Mouse (Mus musculus) cerebellum, adult 11 months (tissue): ENCODE measurements around the gene Nasp.
"Not testable (repeated sequence)": the region's sequence is repeated elsewhere in the genome, so short reads cannot be mapped to it uniquely, and the experiment has no call there.

ENCODE experiments used
- DNase-seq: peaks from one replicate; pipeline ENCODE4 v3.0.0; 2022

Gene Nasp

GRCm38 (mm10) chr4:116627722-116628662 is at the start of gene Nasp:
Gene Nasp (minus strand): TSS chr4:116627941.
- DNase-seq: peak; percentile 72

GRCm38 (mm10) chr4:116676027-116676426 is 48.3 kb upstream of the Nasp start:
- no peak for DNase-seq

GRCm38 (mm10) chr4:116674761-116675160 is 47.0 kb upstream of the Nasp start:
- not testable (repeated sequence) for DNase-seq

- no peak for DNase-seq
Measured at GRCm38 (mm10) chr4:116672785-116673184, 45.0 kb upstream of the Nasp start.

GRCm38 (mm10) chr4:116669291-116669690 is 41.5 kb upstream of the Nasp start:
- DNase-seq: no peak

- DNase-seq: no peak
Measured at GRCm38 (mm10) chr4:116668145-116668544, 40.4 kb upstream of the Nasp start.

GRCm38 (mm10) chr4:116666625-116667024 is 38.9 kb upstream of the Nasp start:
- DNase-seq: no peak

- DNase-seq: no peak
Measured at GRCm38 (mm10) chr4:116661998-116662397, 34.3 kb upstream of the Nasp start.

GRCm38 (mm10) chr4:116660829-116661228 is 33.1 kb upstream of the Nasp start:
- DNase-seq: no peak

GRCm38 (mm10) chr4:116659916-116660315 is 32.2 kb upstream of the Nasp start:
- not testable (repeated sequence) for DNase-seq

GRCm38 (mm10) chr4:116659474-116659873 is 31.7 kb upstream of the Nasp start:
- DNase-seq: no peak

GRCm38 (mm10) chr4:116657971-116658370 is 30.2 kb upstream of the Nasp start:
- DNase-seq: no peak

- DNase-seq: no peak
Measured at GRCm38 (mm10) chr4:116655658-116656057, 27.9 kb upstream of the Nasp start.

- no peak for DNase-seq
Measured at GRCm38 (mm10) chr4:116655100-116655499, 27.4 kb upstream of the Nasp start.

GRCm38 (mm10) chr4:116653228-116653627 is 25.5 kb upstream of the Nasp start:
- no peak for DNase-seq

- no peak for DNase-seq
Measured at GRCm38 (mm10) chr4:116651797-116652135, 24.0 kb upstream of the Nasp start.

- DNase-seq: peak; percentile 83
Measured at GRCm38 (mm10) chr4:116650924-116651796, 23.4 kb upstream of the Nasp start, which contains the start of gene Akr1a1. Gene Akr1a1 (minus strand): TSS chr4:116651680.

- no peak for DNase-seq
Measured at GRCm38 (mm10) chr4:116650365-116650764, 22.6 kb upstream of the Nasp start.

GRCm38 (mm10) chr4:116649411-116649810 is 21.7 kb upstream of the Nasp start:
- no peak for DNase-seq

- no peak for DNase-seq
Measured at GRCm38 (mm10) chr4:116645624-116646023, 17.9 kb upstream of the Nasp start.

GRCm38 (mm10) chr4:116644326-116644725 is 16.6 kb upstream of the Nasp start:
- DNase-seq: no peak

GRCm38 (mm10) chr4:116642071-116642470 is 14.3 kb upstream of the Nasp start:
- no peak for DNase-seq

- no peak for DNase-seq
Measured at GRCm38 (mm10) chr4:116638821-116639220, 11.1 kb upstream of the Nasp start.

GRCm38 (mm10) chr4:116635197-116635596 is 7.5 kb upstream of the Nasp start:
- no peak for DNase-seq
